Mouse (Mus musculus) hindbrain, embryonic 10.5 days (tissue): Measurements from ENCODE around the gene Zc3h4. TPM values are rescaled to one million over a fixed set of nuclear protein-coding genes. Genes with fewer than 3 reads are reported as not detected.

Experiments
- DNase-seq: peaks from one replicate; pipeline ENCODE4 v3.0.0-alpha.2; 2017; ENCODE audit warnings: low spot score
- H3K27ac ChIP-seq: fragments of 300-500 bp; sonication (generic); 2 replicates; pipeline ENCODE4 v1.5.1; 2016; ENCODE audit warnings: mild to moderate bottlenecking, moderate library complexity
- H3K27me3 ChIP-seq: fragments of 300-500 bp; sonication (generic); 2 replicates; pipeline ENCODE4 v1.6.1; 2016; ENCODE audit warnings: mild to moderate bottlenecking; ENCODE audit not compliant: poor library complexity, insufficient read depth, severe bottlenecking
- H3K36me3 ChIP-seq: fragments of 300-500 bp; sonication (generic); 2 replicates; pipeline ENCODE4 v1.6.1; 2016; ENCODE audit warnings: mild to moderate bottlenecking, moderate library complexity
- H3K4me1 ChIP-seq: fragments of 300-500 bp; sonication (generic); replicated peaks from 2 replicates; pipeline ENCODE4 v1.6.1; 2016; ENCODE audit warnings: mild to moderate bottlenecking
- H3K4me3 ChIP-seq: fragments of 300-500 bp; sonication (generic); 2 replicates; pipeline ENCODE4 v1.5.1; 2016; ENCODE audit warnings: mild to moderate bottlenecking, moderate library complexity
- H3K9me3 ChIP-seq: fragments of 300-500 bp; sonication (generic); 2 replicates; pipeline ENCODE4 v1.6.1; 2016; ENCODE audit warnings: mild to moderate bottlenecking, moderate library complexity
- WGBS: fragments of 180-500 bp; shearing (Covaris S2); methylation state at CpG from one replicate; pipeline ENCODE4 v1.1.7; 2016; 5-methylcytosine and 5-hydroxymethylcytosine counted together
- polyA plus RNA-seq: library from polyadenylated mRNA; unstranded; fragments of >200 nt; fragmentation: Nextera tagmentation; extraction: Ambion mirVana; gene quantifications from 2 replicates; pipeline ENCODE4 v1.2.1, GENCODE M21; 2016

Zc3h4 gene
- polyA plus RNA-seq, 1 experiment from 2014 or later: 23.0 TPM

- Histone ChIP-seq H3K4me1 (0 out of 2 replicates have a peak, but pooled peaks cover 5% of the 10 kb centered on the region), H3K4me3 (no peak overlapping the region), H3K27me3 (peaks cover 36% of the 10 kb centered on the region), H3K9me3 (peaks cover 10% of the 10 kb centered on the region; the same call in 1 of the 2 replicates), H3K36me3 (peaks cover 14% of the 10 kb centered on the region), H3K27ac (peak overlapping the region; percentile 42; the same call in 1 of the 2 replicates)
- 65% methylated on average over 6 of the region's 6 CpGs for WGBS
- DNase-seq: no peak
Measured at GRCm38 (mm10) chr7:16461151-16461550, 60.4 kb downstream of the Zc3h4 start.

GRCm38 (mm10) chr7:16461705-16462104 lies 61.0 kb downstream of the Zc3h4 start:
- Histone ChIP-seq H3K9me3 (peaks cover 10% of the 10 kb centered on the region; the same call in 1 of the 2 replicates), H3K27ac (0 out of 2 replicates have a peak overlapping the region, but pooled peaks have one; percentile 16), H3K27me3 (peaks cover 36% of the 10 kb centered on the region), H3K4me1 (0 out of 2 replicates have a peak, but pooled peaks cover 5% of the 10 kb centered on the region), H3K4me3 (0 out of 2 replicates have a peak overlapping the region, but pooled peaks have one; percentile 2), H3K36me3 (peaks cover 9% of the 10 kb centered on the region; the same call in 1 of the 2 replicates)
- no peak for DNase-seq
- WGBS: 81% methylated on average over 6 of the region's 6 CpGs

- H3K4me1 ChIP-seq: peaks cover 15% of the 10 kb centered on the region
- H3K36me3 ChIP-seq: 0 out of 2 replicates have a peak, but pooled peaks cover 3% of the 10 kb centered on the region
- H3K27ac ChIP-seq: no peak overlapping the region
- WGBS: 4% methylated on average over 14 of the region's 14 CpGs
- H3K4me3 ChIP-seq: no peak overlapping the region
- peak; percentile 89 for DNase-seq
- peaks cover 41% of the 10 kb centered on the region for H3K27me3 ChIP-seq
- peaks cover 7% of the 10 kb centered on the region; the same call in 1 of the 2 replicates for H3K9me3 ChIP-seq
Measured at GRCm38 (mm10) chr7:16463214-16463613, 62.5 kb downstream of the Zc3h4 start.

GRCm38 (mm10) chr7:16465160-16465559 lies 64.5 kb downstream of the Zc3h4 start:
- H3K4me3 ChIP-seq: no peak overlapping the region
- DNase-seq: peak; percentile 75
- peaks cover 16% of the 10 kb centered on the region for H3K4me1 ChIP-seq
- no peaks in the 10 kb centered on the region for H3K9me3 ChIP-seq
- H3K36me3 ChIP-seq: no peaks in the 10 kb centered on the region
- H3K27me3 ChIP-seq: peaks cover 58% of the 10 kb centered on the region
- H3K27ac ChIP-seq: no peak overlapping the region
- 20% methylated on average over 8 of the region's 8 CpGs for WGBS

GRCm38 (mm10) chr7:16465568-16465967 lies 64.9 kb downstream of the Zc3h4 start:
- WGBS: 86% methylated on average over 5 of the region's 5 CpGs
- H3K9me3 ChIP-seq: no peaks in the 10 kb centered on the region
- no peak overlapping the region for H3K4me3 ChIP-seq
- no peak overlapping the region for H3K27ac ChIP-seq
- peaks cover 16% of the 10 kb centered on the region for H3K4me1 ChIP-seq
- no peaks in the 10 kb centered on the region for H3K36me3 ChIP-seq
- no peak for DNase-seq
- peaks cover 58% of the 10 kb centered on the region for H3K27me3 ChIP-seq

GRCm38 (mm10) chr7:16466565-16466964 lies 65.9 kb downstream of the Zc3h4 start:
- Histone ChIP-seq H3K27me3 (peaks cover 59% of the 10 kb centered on the region), H3K27ac (no peak overlapping the region), H3K4me1 (peaks cover 12% of the 10 kb centered on the region), H3K4me3 (no peak overlapping the region), H3K9me3 (no peaks in the 10 kb centered on the region), H3K36me3 (no peaks in the 10 kb centered on the region)
- WGBS: 75% methylated on average over 4 of the region's 4 CpGs
- DNase-seq: no peak

- peaks cover 61% of the 10 kb centered on the region for H3K27me3 ChIP-seq
- no peak overlapping the region for H3K4me3 ChIP-seq
- no peak for DNase-seq
- WGBS: 39% methylated on average over 5 of the region's 5 CpGs
- H3K36me3 ChIP-seq: no peaks in the 10 kb centered on the region
- H3K9me3 ChIP-seq: no peaks in the 10 kb centered on the region
- H3K4me1 ChIP-seq: peaks cover 16% of the 10 kb centered on the region
- H3K27ac ChIP-seq: no peak overlapping the region
Measured at GRCm38 (mm10) chr7:16468115-16468514, 67.4 kb downstream of the Zc3h4 start.

GRCm38 (mm10) chr7:16471549-16471948 lies 70.8 kb downstream of the Zc3h4 start:
- Histone ChIP-seq H3K9me3 (no peaks in the 10 kb centered on the region), H3K36me3 (no peaks in the 10 kb centered on the region), H3K4me1 (peaks cover 35% of the 10 kb centered on the region), H3K27ac (no peak overlapping the region), H3K27me3 (peaks cover 87% of the 10 kb centered on the region), H3K4me3 (no peak overlapping the region)
- peak; percentile 33 for DNase-seq
- 40% methylated on average over 9 of the region's 9 CpGs for WGBS

- Histone ChIP-seq H3K27me3 (peaks cover 94% of the 10 kb centered on the region), H3K27ac (no peak overlapping the region), H3K4me3 (no peak overlapping the region), H3K4me1 (peaks cover 38% of the 10 kb centered on the region), H3K9me3 (no peaks in the 10 kb centered on the region), H3K36me3 (no peaks in the 10 kb centered on the region)
- WGBS: 7% methylated on average over 17 of the region's 17 CpGs
- DNase-seq: no peak
Measured at GRCm38 (mm10) chr7:16472116-16472709, 71.5 kb downstream of the Zc3h4 start.

GRCm38 (mm10) chr7:16473847-16474246 lies 73.1 kb downstream of the Zc3h4 start:
- H3K9me3 ChIP-seq: no peaks in the 10 kb centered on the region
- no peak for DNase-seq
- no peak overlapping the region for H3K4me3 ChIP-seq
- 60% methylated on average over 8 of the region's 8 CpGs for WGBS
- H3K27me3 ChIP-seq: peaks cover 89% of the 10 kb centered on the region
- H3K27ac ChIP-seq: no peak overlapping the region
- H3K36me3 ChIP-seq: no peaks in the 10 kb centered on the region
- H3K4me1 ChIP-seq: peaks cover 27% of the 10 kb centered on the region

GRCm38 (mm10) chr7:16474445-16474844 lies 73.7 kb downstream of the Zc3h4 start:
- H3K27me3 ChIP-seq: peaks cover 84% of the 10 kb centered on the region
- DNase-seq: peak; percentile 36
- no peaks in the 10 kb centered on the region for H3K9me3 ChIP-seq
- 5% methylated on average over 33 of the region's 33 CpGs for WGBS
- H3K4me1 ChIP-seq: peaks cover 27% of the 10 kb centered on the region
- no peak overlapping the region for H3K27ac ChIP-seq
- peak overlapping the region; percentile 40 for H3K4me3 ChIP-seq
- no peaks in the 10 kb centered on the region for H3K36me3 ChIP-seq

GRCm38 (mm10) chr7:16475321-16475720 lies 74.6 kb downstream of the Zc3h4 start:
- Histone ChIP-seq H3K27ac (no peak overlapping the region), H3K27me3 (peaks cover 75% of the 10 kb centered on the region), H3K4me3 (peak overlapping the region; percentile 46; the same call in 1 of the 2 replicates), H3K36me3 (no peaks in the 10 kb centered on the region), H3K9me3 (no peaks in the 10 kb centered on the region), H3K4me1 (peaks cover 27% of the 10 kb centered on the region)
- WGBS: 3% methylated on average over 23 of the region's 23 CpGs
- no peak for DNase-seq

- Histone ChIP-seq H3K4me3 (peak overlapping the region; percentile 46), H3K27ac (no peak overlapping the region), H3K27me3 (peaks cover 68% of the 10 kb centered on the region), H3K36me3 (no peaks in the 10 kb centered on the region), H3K9me3 (no peaks in the 10 kb centered on the region), H3K4me1 (peaks cover 27% of the 10 kb centered on the region)
- no peak for DNase-seq
- WGBS: 1% methylated on average over 59 of the region's 59 CpGs
Measured at GRCm38 (mm10) chr7:16475764-16476599, 75.3 kb downstream of the Zc3h4 start.
